Mouse (Mus musculus) limb, embryonic 11.5 days (tissue): ENCODE results near the gene Olfr9. TPM values are rescaled to one million over a fixed set of nuclear protein-coding genes. Genes with fewer than 3 reads are reported as not detected.
"Not testable (repeated sequence)": the region's sequence is repeated elsewhere in the genome, so short reads cannot be mapped to it uniquely, and the experiment has no call there.

ENCODE experiments used
- ATAC-seq: fragments of 200-750 bp; cut with Nextera tagmentation; 2 replicates; pipeline ENCODE4 v1.8.0; 2017; ENCODE audit warnings: low read depth; ENCODE audit not compliant: insufficient number of reproducible peaks, low FRiP score, low TSS enrichment
- DNase-seq: peaks from one replicate; pipeline ENCODE4 v3.0.0-alpha.2; 2015; ENCODE audit warnings: low spot score
- H3K27ac ChIP-seq: fragments of 300-500 bp; sonication (generic); replicated peaks from 2 replicates; pipeline ENCODE4 v1.5.1; 2014; ENCODE audit warnings: low read depth, mild to moderate bottlenecking, low read length
- H3K27me3 ChIP-seq: fragments of 300-500 bp; sonication (generic); 2 replicates; pipeline ENCODE4 v1.6.1; 2014; ENCODE audit warnings: mild to moderate bottlenecking, low read length, mixed read lengths; ENCODE audit not compliant: control insufficient read depth, insufficient read depth
- H3K36me3 ChIP-seq: fragments of 300-500 bp; sonication (generic); 2 replicates; pipeline ENCODE4 v1.6.1; 2014; ENCODE audit warnings: mild to moderate bottlenecking, low read length, moderate library complexity, mixed read lengths; ENCODE audit not compliant: control insufficient read depth, insufficient read depth
- H3K4me1 ChIP-seq: fragments of 300-500 bp; sonication (generic); 2 replicates; pipeline ENCODE4 v1.6.1; 2014; ENCODE audit warnings: low read length, mixed read lengths; ENCODE audit not compliant: control insufficient read depth, insufficient read depth
- H3K4me2 ChIP-seq: fragments of 300-500 bp; sonication (generic); 2 replicates; pipeline ENCODE4 v1.6.1; 2014; ENCODE audit warnings: low read depth, mild to moderate bottlenecking, moderate library complexity; ENCODE audit not compliant: severe bottlenecking
- H3K4me3 ChIP-seq: fragments of 300-500 bp; sonication (generic); 2 replicates; pipeline ENCODE4 v1.5.1; 2014; ENCODE audit warnings: low read depth, low read length
- H3K9ac ChIP-seq: fragments of 300-500 bp; sonication (generic); 2 replicates; pipeline ENCODE4 v1.6.1; 2014; ENCODE audit warnings: mild to moderate bottlenecking, low read length
- H3K9me3 ChIP-seq: fragments of 300-500 bp; sonication (generic); 2 replicates; pipeline ENCODE4 v1.6.1; 2016; ENCODE audit warnings: low read length; ENCODE audit not compliant: control insufficient read depth
- WGBS: fragments of 180-500 bp; shearing (Covaris S2); extraction: QIAGEN DNeasy Blood & Tissue Kit; methylation state at CpG from one replicate; pipeline ENCODE4 v1.1.7; 2014; 5-methylcytosine and 5-hydroxymethylcytosine counted together
- polyA plus RNA-seq: library from polyadenylated mRNA; unstranded; fragments of >200 nt; fragmentation: Nextera tagmentation; extraction: Ambion mirVana; gene quantifications from 2 replicates; pipeline ENCODE4 v1.2.1, GENCODE M21; 2014

The Olfr9 gene
- polyA plus RNA-seq, 1 experiment from 2014 or later: not detected

GRCm38 (mm10) chr10:128990129-128990850, 1.1 kb downstream of the Olfr9 start:
- not testable (repeated sequence) for H3K4me1 ChIP-seq, H3K36me3 ChIP-seq, H3K9me3 ChIP-seq, H3K27ac ChIP-seq, ATAC-seq, H3K9ac ChIP-seq, DNase-seq, H3K4me2 ChIP-seq, H3K4me3 ChIP-seq, H3K27me3 ChIP-seq
- WGBS: 72% methylated on average over 7 of the region's 10 CpGs

GRCm38 (mm10) chr10:128990994-128991393, 1.8 kb downstream of the Olfr9 start:
- ATAC-seq: no peak
- DNase-seq: no peak
- H3K9me3 ChIP-seq: no peaks in the 10 kb centered on the region
- H3K4me1 ChIP-seq: no peaks in the 10 kb centered on the region
- H3K27me3 ChIP-seq: no peaks in the 10 kb centered on the region
- H3K36me3 ChIP-seq: no peaks in the 10 kb centered on the region
- H3K4me2 ChIP-seq: no peak overlapping the region
- no peak overlapping the region for H3K27ac ChIP-seq
- no peak overlapping the region for H3K9ac ChIP-seq
- no peak overlapping the region for H3K4me3 ChIP-seq

GRCm38 (mm10) chr10:128995796-128996195, 6.6 kb downstream of the Olfr9 start:
- Histone ChIP-seq H3K27ac (no peak overlapping the region), H3K36me3 (no peaks in the 10 kb centered on the region), H3K27me3 (no peaks in the 10 kb centered on the region), H3K4me2 (no peak overlapping the region), H3K9ac (no peak overlapping the region), H3K4me3 (no peak overlapping the region), H3K4me1 (no peaks in the 10 kb centered on the region), H3K9me3 (no peaks in the 10 kb centered on the region)
- WGBS: 100% methylated on average over 1 of the region's 1 CpGs
- peak; percentile 26; the same call in 1 of the 2 replicates for ATAC-seq
- no peak for DNase-seq

GRCm38 (mm10) chr10:128996523-128997040, 7.4 kb downstream of the Olfr9 start:
- WGBS: 80% methylated on average over 4 of the region's 4 CpGs
- Histone ChIP-seq H3K9ac (no peak overlapping the region), H3K36me3 (no peaks in the 10 kb centered on the region), H3K27me3 (no peaks in the 10 kb centered on the region), H3K9me3 (no peaks in the 10 kb centered on the region), H3K4me1 (no peaks in the 10 kb centered on the region), H3K4me2 (no peak overlapping the region), H3K27ac (no peak overlapping the region), H3K4me3 (no peak overlapping the region)
- DNase-seq: no peak
- ATAC-seq: 0 out of 2 replicates have a peak, but pooled peaks have one; percentile 39

- Histone ChIP-seq H3K9me3 (no peaks in the 10 kb centered on the region), H3K4me3 (no peak overlapping the region), H3K4me1 (no peaks in the 10 kb centered on the region), H3K9ac (no peak overlapping the region), H3K36me3 (no peaks in the 10 kb centered on the region), H3K4me2 (no peak overlapping the region), H3K27ac (no peak overlapping the region), H3K27me3 (no peaks in the 10 kb centered on the region)
- ATAC-seq: no peak
- 82% methylated on average over 14 of the region's 14 CpGs for WGBS
- DNase-seq: no peak
Observed at GRCm38 (mm10) chr10:129004032-129004920, 15.0 kb downstream of the Olfr9 start.

GRCm38 (mm10) chr10:129010288-129010841, 21.1 kb downstream of the Olfr9 start, which contains the start of gene Olfr763:
TSS of gene Olfr763 (plus strand) at chr10:129010791.
- Histone ChIP-seq H3K4me3 (no peak within 1 kb of the TSS), H3K4me2 (no peak within 1 kb of the TSS), H3K9me3 (no peaks in the 10 kb centered on the region), H3K36me3 (no peaks in the 10 kb centered on the region), H3K9ac (no peak within 1 kb of the TSS), H3K4me1 (no peaks in the 10 kb centered on the region), H3K27ac (no peak within 1 kb of the TSS), H3K27me3 (no peaks in the 10 kb centered on the region)
- DNase-seq (no peak), ATAC-seq (no peak)
- 64% methylated on average over 2 of the region's 2 CpGs for WGBS

GRCm38 (mm10) chr10:129011511-129011910, 22.3 kb downstream of the Olfr9 start:
- H3K27me3 ChIP-seq, H3K9me3 ChIP-seq, H3K4me3 ChIP-seq, DNase-seq, H3K4me1 ChIP-seq, H3K4me2 ChIP-seq, H3K27ac ChIP-seq, H3K9ac ChIP-seq, H3K36me3 ChIP-seq: not testable (repeated sequence)
- 0 out of 2 replicates have a peak, but pooled peaks have one; percentile 40 for ATAC-seq
- 67% methylated on average over 1 of the region's 5 CpGs for WGBS

GRCm38 (mm10) chr10:129014477-129014876, 25.2 kb downstream of the Olfr9 start:
- Histone ChIP-seq H3K4me1 (no peaks in the 10 kb centered on the region), H3K27ac (no peak overlapping the region), H3K4me3 (no peak overlapping the region), H3K4me2 (no peak overlapping the region), H3K36me3 (no peaks in the 10 kb centered on the region), H3K9ac (no peak overlapping the region), H3K9me3 (no peaks in the 10 kb centered on the region), H3K27me3 (no peaks in the 10 kb centered on the region)
- DNase-seq (no peak), ATAC-seq (no peak)
